Mouse (Mus musculus): ENCODE measurements around the gene Tmem246. TPM values are rescaled to one million over a fixed set of nuclear protein-coding genes. Genes with fewer than 3 reads are reported as not detected.
A peak's percentile ranks its signal among the peaks of the same experiment; 100 is the strongest.
"Not testable (repeated sequence)": the region's sequence is repeated elsewhere in the genome, so short reads cannot be mapped to it uniquely, and the experiment has no call there.

Gene Tmem246
- polyA plus RNA-seq (2016; fragmentation: Nextera tagmentation; extraction: Ambion mirVana): 33.7 and 34.5 TPM in 2 replicates

DNA sequence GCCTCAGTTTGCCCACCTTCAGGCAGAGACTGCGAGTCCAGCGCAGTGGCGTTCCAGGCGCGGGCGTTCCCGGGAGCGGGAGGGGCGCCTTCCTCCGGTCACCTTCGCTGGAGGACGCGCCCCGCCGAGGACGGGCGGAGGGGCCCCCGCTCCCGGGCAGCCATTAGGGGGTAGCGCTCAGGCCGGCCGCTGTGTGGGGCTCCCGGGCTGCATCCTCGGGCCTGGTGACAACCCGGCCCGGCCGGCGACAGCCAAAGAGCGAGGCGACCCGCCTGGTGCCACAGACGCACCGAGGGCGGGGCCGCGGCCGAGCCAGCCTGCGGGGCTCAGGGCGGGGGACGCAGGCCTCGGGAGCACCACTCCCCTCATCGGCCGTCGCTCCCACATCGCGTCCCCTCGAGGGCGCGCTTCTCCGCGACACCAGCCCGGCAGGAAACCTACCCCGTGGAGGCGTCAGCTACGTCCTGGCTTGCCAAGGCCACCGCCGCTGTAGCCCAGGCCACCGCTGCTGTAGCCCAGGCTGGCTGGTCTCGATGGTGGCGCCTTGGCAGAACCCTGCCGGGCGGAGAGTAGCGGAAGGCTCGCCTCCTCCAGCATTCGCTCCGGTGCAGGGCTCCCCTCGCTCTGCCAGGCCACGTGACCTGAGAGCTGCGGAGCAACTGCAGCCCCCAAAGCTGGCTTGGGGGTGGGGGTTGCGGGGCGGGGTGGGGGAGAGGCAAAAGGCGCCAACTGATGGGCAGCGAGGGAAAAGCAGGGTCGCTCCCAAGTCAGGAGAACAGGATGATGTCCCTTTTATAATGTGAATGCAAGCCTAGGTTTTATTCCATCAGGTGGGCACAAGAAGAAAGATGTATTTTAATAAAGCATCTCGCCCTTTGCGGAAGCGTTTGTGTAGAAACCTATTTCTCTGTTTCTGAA lies at the start of gene Tmem246:
Gene Tmem246 (minus strand): TSS at position 694 of the 918 bp plus-strand sequence.
- Histone ChIP-seq H3K36me3 (no peaks in the 10 kb centered on the region), H3K4me2 (replicated peaks) (peak within 1 kb of the TSS; percentile 88), H3K27me3 (replicated peaks) (no peaks in the 10 kb centered on the region), H3K4me1 (peaks cover 4% of the 10 kb centered on the region; the same call in 1 of the 2 replicates), H3K9me3 (no peaks in the 10 kb centered on the region), H3K27ac (peak within 1 kb of the TSS; percentile 65; the same call in 1 of the 2 replicates), H3K4me3 (peak within 1 kb of the TSS; percentile 59), H3K9ac (peak within 1 kb of the TSS; percentile 65)
- peak; percentile 95 for ATAC-seq (ENCODE audit: low FRiP score, low read depth)
- under 1% methylated on average over 77 of the region's 77 CpGs for WGBS

DNA sequence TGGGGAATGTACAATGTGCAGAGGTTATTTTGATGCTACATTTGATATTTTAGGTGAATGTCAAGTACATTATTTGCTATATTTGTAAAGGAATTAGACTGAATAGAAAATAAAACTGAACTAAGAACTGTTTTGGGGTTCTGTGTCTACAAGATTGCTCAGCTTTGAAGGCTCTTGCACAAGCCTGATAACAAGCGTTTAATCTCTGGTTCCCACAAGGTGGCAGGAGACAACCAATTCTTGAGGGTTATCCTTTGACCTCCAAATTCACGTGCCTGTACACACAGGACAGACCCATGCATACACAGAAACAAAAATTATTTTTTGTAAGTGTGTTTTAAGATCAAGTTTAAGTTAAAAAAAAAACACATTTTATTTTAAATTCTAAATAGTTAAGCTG lies 42.2 kb upstream of the Tmem246 start:
- H3K9ac ChIP-seq: no peak overlapping the region
- H3K4me3 ChIP-seq: no peak overlapping the region
- H3K9me3 ChIP-seq: no peaks in the 10 kb centered on the region
- H3K4me1 ChIP-seq: no peaks in the 10 kb centered on the region
- no peak overlapping the region for H3K4me2 ChIP-seq (replicated peaks)
- H3K27me3 ChIP-seq (replicated peaks): no peaks in the 10 kb centered on the region
- no peak overlapping the region for H3K27ac ChIP-seq
- 80% methylated on average over 2 of the region's 2 CpGs for WGBS
- H3K36me3 ChIP-seq: peaks cover 69% of the 10 kb centered on the region
- no peak for ATAC-seq (ENCODE audit: low FRiP score, low read depth)

DNA sequence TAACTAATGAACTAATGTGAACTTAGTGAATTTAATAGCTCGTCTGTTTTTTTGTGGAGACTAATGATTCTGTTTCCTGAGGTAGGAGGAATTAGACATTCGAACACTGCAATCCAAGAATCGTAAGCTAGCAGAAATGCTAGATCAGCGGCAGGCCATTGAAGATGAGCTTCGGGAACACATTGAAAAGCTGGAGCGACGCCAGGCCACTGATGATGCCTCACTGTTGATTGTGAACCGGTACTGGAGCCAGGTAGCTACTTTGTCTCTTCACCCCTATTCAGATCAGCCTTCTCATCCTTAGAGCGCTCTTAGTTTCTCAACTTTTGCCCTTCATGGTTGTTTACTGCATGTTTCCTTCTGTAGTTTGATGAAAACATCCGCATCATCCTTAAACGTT lies 40.1 kb upstream of the Tmem246 start:
- H3K9me3 ChIP-seq: no peaks in the 10 kb centered on the region
- H3K36me3 ChIP-seq: peaks cover 58% of the 10 kb centered on the region
- no peak for ATAC-seq (ENCODE audit: low FRiP score, low read depth)
- peaks cover 4% of the 10 kb centered on the region; the same call in 1 of the 2 replicates for H3K4me1 ChIP-seq
- no peak overlapping the region for H3K4me2 ChIP-seq (replicated peaks)
- no peaks in the 10 kb centered on the region for H3K27me3 ChIP-seq (replicated peaks)
- H3K27ac ChIP-seq: no peak overlapping the region
- no peak overlapping the region for H3K9ac ChIP-seq
- H3K4me3 ChIP-seq: no peak overlapping the region
- WGBS: 96% methylated on average over 11 of the region's 11 CpGs

DNA sequence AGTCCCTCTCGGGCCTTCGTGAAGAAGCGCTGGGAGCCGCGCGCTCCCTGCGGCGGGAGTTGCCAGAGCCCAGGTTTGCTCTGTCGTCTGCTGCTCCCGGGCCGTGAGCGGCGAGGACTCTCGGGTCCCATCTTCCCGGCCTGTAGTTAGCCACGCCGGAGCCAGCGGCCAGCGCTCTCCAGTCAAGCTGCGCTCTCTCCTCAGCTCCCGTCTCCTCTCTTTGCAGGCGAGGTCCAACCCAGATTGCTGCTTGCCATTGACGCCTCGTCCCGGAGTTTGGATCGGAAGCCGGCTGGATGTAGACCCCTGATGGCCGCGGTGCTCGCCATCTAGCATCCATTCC lies 34.4 kb upstream of the Tmem246 start:
- Histone ChIP-seq H3K27ac (peak overlapping the region; percentile 76), H3K36me3 (peaks cover 19% of the 10 kb centered on the region), H3K4me1 (peaks cover 4% of the 10 kb centered on the region; the same call in 1 of the 2 replicates), H3K4me3 (peak overlapping the region; percentile 81), H3K4me2 (replicated peaks) (peak overlapping the region; percentile 81), H3K9ac (peak overlapping the region; percentile 81), H3K9me3 (no peaks in the 10 kb centered on the region), H3K27me3 (replicated peaks) (no peaks in the 10 kb centered on the region)
- peak; percentile 80 for ATAC-seq (ENCODE audit: low FRiP score, low read depth)
- WGBS: under 1% methylated on average over 30 of the region's 30 CpGs

DNA sequence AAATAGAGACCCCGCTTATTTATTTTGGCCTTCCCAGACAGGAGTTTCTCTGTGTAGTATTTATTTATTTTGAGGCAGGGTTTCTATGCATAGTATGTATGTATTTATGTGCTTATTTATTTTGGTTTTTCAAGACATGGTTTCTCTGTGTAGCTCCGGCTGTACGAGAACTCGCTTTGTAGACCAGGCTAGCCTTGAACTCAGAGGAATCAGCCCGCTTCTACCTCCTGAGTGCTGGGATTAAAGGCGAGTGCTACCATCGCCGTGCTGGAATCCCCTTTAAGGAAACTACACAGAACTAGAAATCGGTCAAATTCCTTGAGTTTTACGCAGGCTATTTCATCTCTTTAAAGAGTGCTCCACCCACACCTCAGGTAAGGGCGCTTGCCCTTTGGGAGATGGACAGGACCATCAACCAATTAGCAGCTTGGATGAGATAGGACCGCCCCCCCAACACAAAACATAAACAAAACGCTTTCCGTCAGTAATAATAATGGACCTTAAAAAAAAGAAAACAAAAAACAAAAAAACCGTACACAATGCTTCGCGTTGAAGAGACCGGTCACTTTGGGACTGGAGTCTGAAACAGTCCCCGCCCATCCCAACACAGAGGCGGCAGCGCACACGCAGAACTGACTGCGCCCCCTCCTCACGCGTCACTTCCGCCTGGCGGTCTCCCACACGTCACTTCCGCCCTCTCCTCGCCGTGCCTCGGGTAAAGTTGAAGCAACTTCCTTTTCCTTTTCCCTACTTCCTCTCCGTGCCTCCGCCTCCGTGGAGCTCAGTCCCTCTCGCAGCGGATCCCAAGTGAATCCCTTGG lies 33.9 kb upstream of the Tmem246 start, which contains the start of gene Rnf20:
Gene Rnf20 (plus strand): TSS at position 688 of the 820 bp plus-strand sequence.
- Histone ChIP-seq H3K4me1 (peaks cover 4% of the 10 kb centered on the region; the same call in 1 of the 2 replicates), H3K4me3 (peak within 1 kb of the TSS; percentile 81), H3K9ac (peak within 1 kb of the TSS; percentile 81), H3K27me3 (replicated peaks) (no peaks in the 10 kb centered on the region), H3K4me2 (replicated peaks) (peak within 1 kb of the TSS; percentile 81), H3K27ac (peak within 1 kb of the TSS; percentile 76), H3K9me3 (no peaks in the 10 kb centered on the region), H3K36me3 (peaks cover 19% of the 10 kb centered on the region)
- 4% methylated on average over 37 of the region's 37 CpGs for WGBS
- peak; percentile 97 for ATAC-seq (ENCODE audit: low FRiP score, low read depth)

DNA sequence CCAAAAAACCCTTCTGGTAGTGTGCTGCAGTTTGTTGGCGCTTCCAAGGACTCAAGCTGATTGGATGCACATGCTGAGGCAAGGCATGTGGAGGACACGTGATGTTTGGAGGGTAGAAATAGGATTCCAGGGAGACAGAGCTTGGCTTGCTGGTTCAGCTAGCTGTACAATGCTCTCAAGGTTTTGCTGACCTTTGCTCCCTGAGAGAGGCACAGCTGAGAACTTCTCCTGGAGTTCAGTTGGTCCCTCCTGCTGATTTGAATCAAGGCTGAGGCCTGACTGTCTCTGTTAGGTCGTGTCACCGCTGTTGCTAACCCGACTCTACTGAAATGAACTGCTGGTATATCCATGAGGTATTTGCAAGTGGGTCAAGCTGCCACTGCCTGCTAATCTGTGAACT lies 31.3 kb upstream of the Tmem246 start:
- Histone ChIP-seq H3K27ac (no peak overlapping the region), H3K9me3 (no peaks in the 10 kb centered on the region), H3K4me3 (no peak overlapping the region), H3K9ac (no peak overlapping the region), H3K4me1 (peaks cover 4% of the 10 kb centered on the region; the same call in 1 of the 2 replicates), H3K4me2 (replicated peaks) (no peak overlapping the region), H3K36me3 (no peaks in the 10 kb centered on the region), H3K27me3 (replicated peaks) (no peaks in the 10 kb centered on the region)
- 80% methylated on average over 5 of the region's 5 CpGs for WGBS
- ATAC-seq (ENCODE audit: low FRiP score, low read depth): no peak

DNA sequence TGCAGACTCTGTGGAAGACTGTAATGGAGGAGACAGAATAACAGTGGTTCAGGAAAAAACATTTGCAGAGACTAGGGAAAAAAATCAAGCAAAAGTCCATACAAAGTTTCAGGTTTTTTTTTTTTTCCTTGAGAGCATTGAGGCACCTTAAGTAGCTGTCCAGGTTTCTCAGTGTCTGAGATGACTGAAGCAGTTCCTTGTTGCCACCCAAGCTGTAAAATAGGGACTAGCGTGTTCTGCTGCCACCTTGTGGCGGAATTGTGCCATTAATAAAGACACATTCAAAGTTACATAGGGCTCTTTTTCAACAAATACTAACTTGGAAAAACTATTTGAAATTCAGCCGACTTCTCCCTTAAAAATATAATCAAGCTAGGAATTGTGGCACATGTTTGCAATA lies 29.3 kb upstream of the Tmem246 start:
- Histone ChIP-seq H3K36me3 (no peaks in the 10 kb centered on the region), H3K9ac (no peak overlapping the region), H3K4me3 (no peak overlapping the region), H3K27me3 (replicated peaks) (no peaks in the 10 kb centered on the region), H3K4me1 (no peaks in the 10 kb centered on the region), H3K4me2 (replicated peaks) (no peak overlapping the region), H3K9me3 (no peaks in the 10 kb centered on the region), H3K27ac (no peak overlapping the region)
- WGBS: 4% methylated on average over 3 of the region's 3 CpGs
- no peak for ATAC-seq (ENCODE audit: low FRiP score, low read depth)

DNA sequence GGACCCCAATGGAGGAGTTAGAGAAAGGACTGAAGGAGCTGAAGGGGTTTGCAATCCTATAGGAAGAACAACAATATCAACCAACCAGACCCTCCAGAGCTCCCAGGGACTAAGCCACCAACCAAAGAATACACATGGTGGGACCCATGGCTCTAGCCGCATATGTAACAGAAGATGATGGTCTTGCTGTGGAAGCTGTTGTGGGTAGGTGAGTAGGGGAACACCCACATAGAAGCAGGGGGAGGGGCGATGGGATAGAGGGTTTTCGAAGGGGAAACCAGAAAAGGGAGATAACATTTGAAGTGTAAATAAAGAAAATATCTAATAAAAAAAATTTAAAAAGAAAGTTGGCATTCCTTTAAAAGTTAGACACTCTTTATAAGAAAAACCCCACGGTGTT lies 27.3 kb upstream of the Tmem246 start:
- H3K9ac ChIP-seq; H3K4me3 ChIP-seq; H3K4me1 ChIP-seq; H3K4me2 ChIP-seq (replicated peaks); H3K9me3 ChIP-seq; H3K36me3 ChIP-seq; H3K27ac ChIP-seq; ATAC-seq (ENCODE audit: low FRiP score, low read depth); H3K27me3 ChIP-seq (replicated peaks): not testable (repeated sequence)
- 94% methylated on average over 4 of the region's 4 CpGs for WGBS

DNA sequence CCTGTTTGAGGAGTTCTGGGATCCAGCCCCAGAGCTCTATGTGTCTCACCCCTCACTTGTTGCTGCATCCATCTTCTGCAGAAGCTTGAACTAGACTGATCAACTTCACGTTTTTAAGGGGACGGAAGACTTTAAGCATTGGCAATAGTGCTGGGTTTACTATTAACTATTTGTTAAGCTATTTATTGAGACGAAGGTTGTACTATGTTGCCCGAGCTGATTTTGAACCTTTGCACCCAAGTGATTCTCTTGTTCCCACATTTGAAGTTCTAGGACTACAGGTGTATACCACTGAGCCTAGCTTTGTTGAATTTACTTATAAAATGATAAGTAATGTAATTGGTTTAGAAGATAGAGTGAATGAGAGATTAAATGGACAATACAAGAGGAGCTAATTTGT lies 26.2 kb upstream of the Tmem246 start:
- Histone ChIP-seq H3K9ac (no peak overlapping the region), H3K27ac (no peak overlapping the region), H3K4me3 (no peak overlapping the region), H3K4me2 (replicated peaks) (no peak overlapping the region), H3K36me3 (no peaks in the 10 kb centered on the region), H3K9me3 (no peaks in the 10 kb centered on the region), H3K4me1 (no peaks in the 10 kb centered on the region), H3K27me3 (replicated peaks) (no peaks in the 10 kb centered on the region)
- no peak for ATAC-seq (ENCODE audit: low FRiP score, low read depth)
- WGBS: 91% methylated on average over 4 of the region's 4 CpGs

DNA sequence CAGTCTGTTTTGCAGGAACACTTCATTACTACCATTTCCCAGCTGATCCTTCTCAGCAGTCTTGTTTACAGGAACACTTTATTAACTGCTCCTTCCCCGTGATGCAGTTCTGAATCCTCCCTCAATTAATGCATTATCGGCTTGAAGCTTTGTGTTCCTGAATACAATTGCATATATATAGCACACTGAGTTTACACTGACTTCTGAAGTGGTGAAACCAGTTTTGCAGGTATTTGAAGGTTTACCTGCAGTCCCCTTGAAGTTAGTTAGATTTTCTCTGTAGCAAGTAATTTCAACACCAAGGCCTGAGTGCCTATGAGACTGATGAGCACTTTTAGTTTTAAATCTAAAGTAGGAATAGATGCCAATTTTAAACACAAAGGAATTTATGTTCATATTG lies 24.6 kb upstream of the Tmem246 start:
- no peak for ATAC-seq (ENCODE audit: low FRiP score, low read depth)
- WGBS: 82% methylated on average over 2 of the region's 2 CpGs

DNA sequence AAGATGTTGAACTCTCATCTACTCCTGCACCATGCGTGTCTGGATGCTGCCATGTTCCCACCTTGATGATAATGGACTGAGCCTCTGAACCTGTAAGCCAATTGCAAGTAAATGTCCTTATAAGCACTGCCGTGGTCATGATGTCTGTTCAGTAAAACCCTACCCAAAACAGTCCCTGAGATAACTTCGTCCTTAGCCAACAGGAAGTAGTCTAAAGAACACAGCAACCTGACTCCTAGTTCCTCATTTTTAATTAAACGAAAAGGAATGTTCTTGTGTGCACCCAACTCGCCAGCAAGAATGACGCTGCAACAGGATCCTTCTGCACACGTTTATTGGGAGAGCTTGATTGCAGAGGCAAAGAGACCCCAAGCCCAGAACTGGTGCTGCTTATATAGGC lies 22.2 kb upstream of the Tmem246 start:
- 94% methylated on average over 7 of the region's 7 CpGs for WGBS
- not testable (repeated sequence) for H3K4me1 ChIP-seq

More for the DNA sequence above, 24.6 kb upstream of the Tmem246 start:
- H3K9me3 ChIP-seq: no peaks in the 10 kb centered on the region
- H3K4me1 ChIP-seq: no peaks in the 10 kb centered on the region
- H3K9ac ChIP-seq: no peak overlapping the region
- no peak overlapping the region for H3K27ac ChIP-seq
- H3K4me3 ChIP-seq: no peak overlapping the region
- H3K4me2 ChIP-seq (replicated peaks): no peak overlapping the region
- no peaks in the 10 kb centered on the region for H3K27me3 ChIP-seq (replicated peaks)
- H3K36me3 ChIP-seq: no peaks in the 10 kb centered on the region

DNA sequence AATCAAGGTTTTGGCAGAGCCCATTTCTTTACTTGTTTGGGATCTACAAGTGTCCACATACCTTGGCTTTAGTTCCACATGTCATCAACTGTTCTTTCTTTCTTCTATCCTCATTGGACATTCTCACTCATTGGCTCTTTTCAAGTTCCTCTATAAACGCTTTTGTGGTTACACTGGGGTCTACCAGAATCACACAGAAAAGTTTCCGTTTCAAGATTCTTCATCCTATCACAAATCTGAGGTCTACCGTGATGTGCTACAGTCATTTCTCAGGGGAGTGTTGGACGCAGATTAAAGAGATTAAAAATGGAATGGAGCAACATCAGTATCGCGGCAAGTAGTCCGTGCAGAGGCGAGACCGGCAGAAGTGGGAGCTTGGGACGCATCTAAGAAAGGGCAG lies 19.2 kb upstream of the Tmem246 start:
- ATAC-seq (ENCODE audit: low FRiP score, low read depth): no peak
- no peaks in the 10 kb centered on the region for H3K9me3 ChIP-seq
- H3K4me3 ChIP-seq: no peak overlapping the region
- 94% methylated on average over 10 of the region's 10 CpGs for WGBS
- H3K36me3 ChIP-seq: no peaks in the 10 kb centered on the region
- H3K27ac ChIP-seq: no peak overlapping the region
- no peak overlapping the region for H3K4me2 ChIP-seq (replicated peaks)
- H3K27me3 ChIP-seq (replicated peaks): no peaks in the 10 kb centered on the region
- H3K4me1 ChIP-seq: no peaks in the 10 kb centered on the region
- no peak overlapping the region for H3K9ac ChIP-seq

More for the DNA sequence above, 22.2 kb upstream of the Tmem246 start:
- H3K4me3 ChIP-seq; H3K9me3 ChIP-seq; H3K4me2 ChIP-seq (replicated peaks); ATAC-seq (ENCODE audit: low FRiP score, low read depth); H3K27ac ChIP-seq; H3K36me3 ChIP-seq; H3K27me3 ChIP-seq (replicated peaks); H3K9ac ChIP-seq: not testable (repeated sequence)
